ENCODE assay signal across 13 mouse cellular contexts in genomic region chr2:20936609-20937221, GRCm38 (mm10). TPM values are rescaled to one million over a fixed set of nuclear protein-coding genes. Genes with fewer than 3 reads are reported as not detected.
DNase-seq lines count a peak whose midpoint lies in the region; ATAC-seq and TF ChIP-seq lines count a peak whose summit lies in the region.
"Had no signal": no experiment of that assay in that cellular context is flagged by ENCODE, and none has a peak within 500 bp of the region (broad histone marks: within the 10 kb centered on the region; RNA-seq: fewer than 3 reads in every experiment).

No protein-coding gene starts in this region.

- peak; percentile 38 for DNase-seq in kidney, adult 2 months
- no peak for DNase-seq in kidney, postnatal 25 days
- peak; percentile 51 for DNase-seq in Muller cell, postnatal 12 days (ENCODE audit: inconsistent ontology term)
- peak; percentile 77 for DNase-seq in R1 (ENCODE audit: low read depth, low spot score)
- DNase-seq in gastrocnemius, adult 8-10 months (ENCODE audit: low spot score in 2 of 2) = no peak
- no peak for DNase-seq in c-Kit-positive CD71-positive TER-119-positive erythroid progenitor cells, embryonic 14.5 days (ENCODE audit: low spot score)
- DNase-seq: adrenal gland, postnatal 36 days; cerebellum, adult 11-12 months; layer of hippocampus, adult 9-11 months; left cerebral cortex, postnatal 4 days; right cerebral cortex, postnatal 25 days had no signal

- H3K4me1 ChIP-seq in kidney, adult 2 months (ENCODE audit: control insufficient read depth, insufficient read depth, low read length) = peaks cover 11% of the 10 kb centered on the region
- H3K4me1 ChIP-seq in liver, embryonic 15.5 days (replicated peaks) = peaks cover 42% of the 10 kb centered on the region

- no peaks in the 10 kb centered on the region for H3K36me3 ChIP-seq in kidney, adult 2 months (ENCODE audit: control insufficient read depth, insufficient read depth, low read length)
- H3K36me3 ChIP-seq in liver, embryonic 15.5 days (replicated peaks) = no peaks in the 10 kb centered on the region

- H3K4me3 ChIP-seq in kidney, adult 2 months (ENCODE audit: insufficient read depth, low read depth, low read length) = no peak overlapping the region
- H3K4me3 ChIP-seq in liver, embryonic 15.5 days (replicated peaks) = no peak overlapping the region

- H3K9ac ChIP-seq in liver, embryonic 15.5 days = no peak overlapping the region
- H3K9ac ChIP-seq: hindbrain, embryonic 14.5 days had no signal

- ATAC-seq in liver, embryonic 15.5 days (ENCODE audit: insufficient read depth) = no peak

- no peaks in the 10 kb centered on the region for H3K27me3 ChIP-seq in kidney, adult 2 months (replicated peaks; ENCODE audit: control insufficient read depth, insufficient read depth, low read length)
- no peaks in the 10 kb centered on the region for H3K27me3 ChIP-seq in liver, embryonic 15.5 days

- no peak for TF ChIP-seq CTCF in kidney, adult 2 months (conservative IDR thresholded peaks at IDR 0.05; ENCODE audit: insufficient read depth, insufficient read length, low read depth, low read length)

- no peak overlapping the region for H3K4me2 ChIP-seq in liver, embryonic 15.5 days
- H3K4me2 ChIP-seq: hindbrain, embryonic 14.5 days had no signal

- 48% methylated on average over 4 of the region's 4 CpGs for WGBS in kidney, adult 2 months
- WGBS in liver, embryonic 15.5 days (ENCODE audit: insufficient replicate concordance) = 75% methylated on average over 4 of the region's 4 CpGs

- no peak for TF ChIP-seq POLR2A in kidney, adult 2 months (IDR thresholded peaks at IDR 0.05; ENCODE audit: low read depth, low read length)

- no peaks in the 10 kb centered on the region for H3K9me3 ChIP-seq in liver, embryonic 15.5 days (replicated peaks)

- no peak overlapping the region for H3K27ac ChIP-seq in kidney, adult 2 months (ENCODE audit: insufficient read depth, low read depth, low read length)
- 0 out of 2 replicates have a peak overlapping the region, but pooled peaks have one; percentile 25 for H3K27ac ChIP-seq in liver, embryonic 15.5 days (replicated peaks)
- H3K27ac ChIP-seq: hindbrain, embryonic 14.5 days had no signal

RNA-seq across cellular contexts. Expression of gene Arhgap21, which starts 32.0 kb away (rescaled TPM):
- polyA plus RNA-seq in kidney, adult 2 months (2012; rRNA removed) = 9.5 and 11.3 TPM in 2 replicates
- 5.8 and 7.8 TPM in 2 replicates for polyA plus RNA-seq in liver, embryonic 15.5 days (2015; fragmentation: Nextera tagmentation; extraction: Ambion mirVana)
- 10 to 100 TPM; 30.0 to 33.0 (median 30.3) TPM for total RNA-seq in gastrocnemius, adult 8-10 months (2022)

Comparison
In these comparisons a context has a peak if more than half of its experiments do, and no peak if none do; other contexts are left out.
1. DNase-seq: peak in kidney, adult 2 months (single experiment), Muller cell, postnatal 12 days (single experiment) and R1 (single experiment); none in kidney, postnatal 25 days (0 of 2), gastrocnemius, adult 8-10 months (0 of 2) and c-Kit-positive CD71-positive TER-119-positive erythroid progenitor cells, embryonic 14.5 days (single experiment).